Mouse (Mus musculus): ENCODE measurements around the gene Mier1.
"Not testable (repeated sequence)": the region's sequence is repeated elsewhere in the genome, so short reads cannot be mapped to it uniquely, and the experiment has no call there.

Gene Mier1

DNA sequence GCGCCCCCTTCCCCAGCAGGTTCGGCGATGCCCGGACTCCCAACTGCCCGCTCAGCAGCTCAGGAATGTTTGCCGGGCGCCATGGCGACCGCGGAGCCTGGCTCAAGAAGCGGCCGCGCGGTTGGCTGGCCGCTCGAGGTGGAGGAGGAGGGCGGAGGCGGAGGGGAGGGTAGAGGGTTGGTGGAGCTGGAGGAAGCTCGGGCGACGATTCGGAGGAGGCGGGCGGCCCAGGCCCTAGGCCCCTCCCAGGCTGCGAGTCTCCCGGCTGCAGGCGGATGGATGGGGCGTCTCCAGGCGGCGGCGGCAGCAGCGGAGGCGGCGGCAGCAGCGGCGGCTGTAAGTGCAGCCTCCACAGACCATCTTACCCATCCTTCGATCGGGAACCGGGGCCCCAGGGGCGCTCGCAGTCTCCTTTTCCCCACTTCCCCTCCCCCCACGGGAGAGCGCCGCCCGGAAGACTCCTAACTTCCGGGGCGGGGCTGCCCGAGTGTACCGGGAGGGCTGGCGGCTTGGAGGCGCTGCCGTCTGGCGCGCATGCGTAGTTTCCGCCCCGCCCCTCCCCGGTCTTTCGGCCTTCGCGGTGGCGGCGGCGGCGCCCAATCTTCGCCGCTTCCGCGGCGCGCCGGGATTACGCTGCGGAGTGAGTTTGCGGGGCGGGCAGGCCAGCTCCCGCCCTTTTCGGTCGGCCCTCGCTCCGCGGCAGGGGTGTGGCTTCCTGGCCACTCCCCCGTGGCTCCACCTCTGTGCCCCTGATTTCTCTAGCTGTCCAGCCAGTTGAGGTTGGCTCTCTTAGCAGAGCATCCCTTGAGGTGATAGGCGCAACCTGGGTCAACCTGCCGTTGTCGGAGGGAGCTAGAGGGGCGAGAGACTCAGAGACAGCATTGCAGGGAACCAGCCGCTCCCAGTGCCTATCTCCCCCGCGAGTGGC lies at the start of gene Mier1, which contains the start of gene Wdr78:
TSS of gene Mier1 (plus strand) at position 207 of the 928 bp plus-strand sequence.
TSS of gene Wdr78 (minus strand) at position 372 of the 928 bp plus-strand sequence.
- DNase-seq: peak; percentile 99

DNA sequence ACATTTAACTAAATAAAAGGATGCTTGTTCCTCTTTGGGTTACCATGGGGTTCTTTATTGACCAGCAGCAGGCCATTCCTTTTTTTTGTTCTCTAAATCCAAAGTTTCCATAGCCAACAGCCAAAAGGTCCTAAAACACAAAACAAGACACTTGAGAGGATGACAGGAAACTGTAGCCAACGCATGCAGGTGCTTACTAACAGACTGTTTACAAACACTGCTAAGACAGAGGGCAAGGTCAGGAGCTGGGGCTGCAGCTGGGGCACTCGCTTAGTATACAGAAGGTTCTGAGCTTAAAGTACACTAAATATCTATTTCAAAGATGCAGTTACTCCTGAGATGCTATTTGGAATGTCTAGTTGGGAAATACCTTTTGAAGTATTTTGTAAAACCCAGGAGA lies 49.8 kb upstream of the Mier1 start:
- peak; percentile 59 for DNase-seq

GRCm38 (mm10) chr4:103064976-103065375 lies 49.2 kb upstream of the Mier1 start:
- DNase-seq: peak; percentile 75

GRCm38 (mm10) chr4:103067906-103068655 lies 46.1 kb upstream of the Mier1 start:
- DNase-seq: peak; percentile 24

GRCm38 (mm10) chr4:103070631-103071030 lies 43.6 kb upstream of the Mier1 start:
- peak; percentile 55 for DNase-seq

DNA sequence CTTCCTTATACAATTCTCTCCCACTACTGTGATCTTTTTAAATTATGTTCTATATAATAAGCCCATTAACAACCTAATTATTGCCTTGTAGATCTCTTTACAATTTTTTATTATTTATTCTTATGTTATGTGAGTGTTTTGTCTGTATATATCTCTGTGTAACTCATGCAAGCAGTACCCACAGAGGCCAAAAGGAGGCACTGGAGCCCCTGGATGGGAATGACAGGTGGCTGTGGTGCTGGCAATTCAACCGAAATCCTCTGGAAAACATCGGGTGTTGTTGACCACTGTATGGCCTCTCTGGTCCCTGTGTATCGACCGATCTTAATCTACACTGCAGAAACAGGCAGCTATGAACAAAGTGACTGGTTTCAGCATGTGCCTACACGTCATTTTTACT lies 29.0 kb upstream of the Mier1 start:
- DNase-seq: no peak

GRCm38 (mm10) chr4:103095921-103096320 lies 18.3 kb upstream of the Mier1 start:
- DNase-seq: no peak

DNA sequence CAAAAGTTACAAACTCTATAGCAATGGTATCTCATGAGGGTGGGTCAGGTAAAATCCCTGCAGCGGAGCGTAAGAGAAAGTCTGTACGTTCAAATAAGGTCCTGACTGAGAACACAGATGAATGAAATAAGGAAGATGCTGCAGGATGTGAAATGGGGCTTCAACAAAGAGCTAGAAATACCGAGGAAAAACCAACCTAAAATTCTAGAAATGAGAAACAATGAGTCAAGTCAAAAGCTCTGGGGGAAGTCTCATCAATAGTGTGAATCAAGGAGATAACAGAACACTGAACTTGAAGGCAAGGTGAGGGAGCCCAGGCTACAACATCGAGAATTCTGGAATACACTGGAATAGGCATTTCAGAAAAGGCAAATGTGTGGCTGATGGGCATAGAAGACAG lies 15.7 kb upstream of the Mier1 start:
- DNase-seq: no peak

DNA sequence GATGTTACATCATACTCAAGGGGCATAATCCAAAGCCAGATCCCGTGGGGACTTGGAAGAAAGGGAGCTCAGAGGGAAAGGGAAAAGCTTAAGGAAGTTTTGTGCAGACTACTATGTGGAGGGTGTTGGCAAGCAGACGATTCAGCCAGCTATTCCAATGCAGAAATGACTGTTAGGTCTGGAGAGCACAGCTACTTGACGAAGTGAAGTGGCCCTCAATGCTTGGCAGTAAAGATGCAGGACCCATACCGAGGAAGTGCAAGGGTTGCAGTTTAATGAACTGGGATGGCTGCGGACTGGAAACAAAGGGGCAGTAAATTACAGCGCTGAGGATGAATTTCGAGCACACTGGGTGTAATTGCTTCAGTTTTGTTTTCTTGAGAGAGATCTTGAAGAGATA lies 1.5 kb upstream of the Mier1 start:
- no peak for DNase-seq

- DNase-seq: peak; percentile 42
Observed at GRCm38 (mm10) chr4:103113402-103113801, 788 bp upstream of the Mier1 start.

GRCm38 (mm10) chr4:103118888-103119228 lies 4.7 kb downstream of the Mier1 start:
- no peak for DNase-seq

GRCm38 (mm10) chr4:103119229-103120027 lies 5.2 kb downstream of the Mier1 start:
- DNase-seq: peak; percentile 93

GRCm38 (mm10) chr4:103120028-103120384 lies 5.8 kb downstream of the Mier1 start:
- DNase-seq: no peak

GRCm38 (mm10) chr4:103120395-103120794 lies 6.2 kb downstream of the Mier1 start:
- DNase-seq: no peak

- DNase-seq: peak; percentile 45
Observed at GRCm38 (mm10) chr4:103120874-103121389, 6.7 kb downstream of the Mier1 start.

GRCm38 (mm10) chr4:103123086-103123485 lies 8.9 kb downstream of the Mier1 start:
- DNase-seq: no peak

DNA sequence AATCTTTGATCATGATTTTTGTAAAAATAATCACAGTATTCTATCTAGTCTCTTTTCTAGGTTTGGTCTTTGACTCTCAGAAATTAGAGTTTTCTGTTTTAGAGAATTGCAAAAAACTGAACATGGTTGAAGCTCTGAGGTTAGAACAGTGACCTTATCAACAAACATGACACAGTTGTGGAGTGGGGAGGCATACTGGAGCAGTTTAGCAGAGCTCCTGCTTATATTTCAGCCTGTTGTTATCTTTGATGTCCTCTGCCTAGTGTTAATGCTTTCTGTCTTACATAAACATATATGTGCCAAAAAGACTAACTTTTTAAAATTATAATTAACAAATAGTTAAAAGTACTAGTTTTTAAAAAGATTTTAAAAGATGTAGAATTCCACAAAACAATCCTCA lies 9.4 kb downstream of the Mier1 start:
- DNase-seq: no peak

DNA sequence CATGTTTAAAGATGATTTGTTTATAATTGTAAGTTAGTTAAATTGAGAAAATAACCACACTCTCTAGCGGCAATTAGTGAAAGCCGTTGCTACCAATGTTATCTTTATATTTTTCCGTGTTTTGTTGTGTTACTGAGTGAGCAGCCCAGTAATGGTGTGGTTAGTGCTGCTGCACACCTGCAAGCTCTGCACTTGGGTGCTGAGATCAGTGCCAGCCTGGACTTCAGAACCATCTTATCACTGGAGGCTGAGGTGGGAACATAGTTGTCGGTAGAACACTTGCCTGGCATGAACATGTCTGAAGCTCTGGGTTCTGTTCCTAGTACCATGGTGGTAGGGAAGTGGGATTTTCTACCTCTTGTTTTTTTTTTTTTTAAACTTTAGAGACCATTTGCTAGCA lies 12.3 kb downstream of the Mier1 start:
- peak; percentile 34 for DNase-seq

GRCm38 (mm10) chr4:103136946-103137345 lies 22.8 kb downstream of the Mier1 start:
- no peak for DNase-seq

- peak; percentile 89 for DNase-seq
Observed at GRCm38 (mm10) chr4:103146339-103146738, 32.1 kb downstream of the Mier1 start.

- no peak for DNase-seq
Observed at GRCm38 (mm10) chr4:103151946-103152345, 37.8 kb downstream of the Mier1 start.

- DNase-seq: no peak
Observed at GRCm38 (mm10) chr4:103158781-103159180, 44.6 kb downstream of the Mier1 start.

GRCm38 (mm10) chr4:103166198-103166597 lies 52.0 kb downstream of the Mier1 start:
- not testable (repeated sequence) for DNase-seq
